Mouse (Mus musculus) CH12.LX (cell line): Measurements from ENCODE around the gene Rab3d.

Source experiments
- CTCF ChIP-seq, 2 experiments: IDR thresholded peaks in 1 of 2; conservative IDR thresholded peaks in 1 of 2; 2 replicates each; pipeline ENCODE4 v1.5.1; 2011 to 2012; ENCODE audit warnings: low read depth in 2 of 2, low read length in 2 of 2, improper control_type of control experiment in 1 of 2, inconsistent platforms in 1 of 2, mild to moderate bottlenecking in 1 of 2, moderate library complexity in 1 of 2
- ELF1 ChIP-seq: IDR thresholded peaks from 2 replicates; pipeline ENCODE4 v1.6.1; 2014; ENCODE audit warnings: low read depth, mild to moderate bottlenecking, inconsistent platforms, low read length, improper control_type of control experiment
- EP300 ChIP-seq: IDR thresholded peaks from 2 replicates; pipeline ENCODE4 v1.6.1; 2011; ENCODE audit warnings: low read length, improper control_type of control experiment
- ETS1 ChIP-seq: conservative IDR thresholded peaks from 2 replicates; pipeline ENCODE4 v1.6.1; 2012; ENCODE audit warnings: low read depth, mild to moderate bottlenecking, inconsistent platforms, low read length, improper control_type of control experiment, moderate library complexity
- KAT2A ChIP-seq: IDR thresholded peaks from 2 replicates; pipeline ENCODE4 v1.6.1; 2012; ENCODE audit warnings: low read length, improper control_type of control experiment, inconsistent platforms; ENCODE audit not compliant: insufficient replicate concordance
- MAFK ChIP-seq: IDR thresholded peaks from 2 replicates; pipeline ENCODE4 v1.6.1; 2011; ENCODE audit warnings: low read length, improper control_type of control experiment; ENCODE audit not compliant: insufficient replicate concordance
- MAZ ChIP-seq: IDR thresholded peaks from 2 replicates; pipeline ENCODE4 v1.6.1; 2012; ENCODE audit warnings: low read depth, mild to moderate bottlenecking, inconsistent platforms, low read length, improper control_type of control experiment, moderate library complexity
- POLR2A ChIP-seq: IDR thresholded peaks from 2 replicates; pipeline ENCODE4 v1.6.1; 2011; ENCODE audit warnings: low read depth, mild to moderate bottlenecking, improper control_type of control experiment, low read length
- UBTF ChIP-seq: IDR thresholded peaks from 2 replicates; pipeline ENCODE4 v1.6.1; 2012; ENCODE audit warnings: low read depth, mild to moderate bottlenecking, inconsistent platforms, low read length, improper control_type of control experiment, moderate library complexity
- ZKSCAN1 ChIP-seq: IDR thresholded peaks from 2 replicates; pipeline ENCODE4 v1.6.1; 2012; ENCODE audit warnings: low read depth, inconsistent platforms, low read length, improper control_type of control experiment, borderline replicate concordance

GRCm38 (mm10) chr9:21923036-21923435 is 5.0 kb upstream of the Rab3d start:
- TF ChIP-seq POLR2A (no peak), EP300 (no peak), CTCF (conservative IDR thresholded peaks at IDR 0.05 in 1 of 2, IDR thresholded peaks at IDR 0.05 in 1 of 2; ENCODE audit: low read depth in 2 of 2, low read length in 2 of 2) (no peak), ELF1 (no peak), MAFK (no peak), UBTF (no peak), KAT2A (no peak), ZKSCAN1 (no peak), ETS1 (no peak), MAZ (no peak)
